Mouse (Mus musculus): Measurements from ENCODE around the gene Msi2.

DNA sequence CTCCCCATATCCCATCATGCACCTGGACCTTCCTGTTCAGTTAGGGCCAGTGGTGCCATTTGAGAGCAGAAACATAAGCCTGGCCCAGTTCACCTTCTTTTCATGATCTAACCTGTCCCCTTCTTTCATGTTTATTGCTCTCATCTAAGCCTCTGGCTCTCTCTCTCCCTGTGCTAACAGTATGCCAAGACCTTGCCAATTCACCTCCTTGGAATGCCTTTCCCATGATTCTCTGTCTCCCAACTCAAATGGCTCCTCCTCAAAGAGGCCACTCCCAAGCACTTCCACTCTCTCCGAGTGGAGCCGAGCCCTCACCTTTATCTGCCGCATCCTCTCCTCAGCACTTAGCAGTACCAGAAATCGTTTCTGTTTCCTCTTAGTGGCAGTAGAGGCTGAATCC, 256.7 kb downstream of the Msi2 start:
- TF ChIP-seq CTCF (IDR thresholded peaks at IDR 0.05; ENCODE audit: insufficient read depth, low read depth, low read length), result no peak
- TF ChIP-seq POLR2A (IDR thresholded peaks at IDR 0.05; ENCODE audit: insufficient read depth, low read depth, low read length), result no peak

Measured in olfactory bulb, adult 2 months (tissue).